Mouse (Mus musculus): ENCODE data around the gene Polrmt. TPM values are rescaled to one million over a fixed set of nuclear protein-coding genes. Genes with fewer than 3 reads are reported as not detected.
"Not testable (repeated sequence)": the region's sequence is repeated elsewhere in the genome, so short reads cannot be mapped to it uniquely, and the experiment has no call there.

Polrmt gene
- total RNA-seq, 2 experiments from 2014 or later = 20.8 to 24.6 TPM

DNA sequence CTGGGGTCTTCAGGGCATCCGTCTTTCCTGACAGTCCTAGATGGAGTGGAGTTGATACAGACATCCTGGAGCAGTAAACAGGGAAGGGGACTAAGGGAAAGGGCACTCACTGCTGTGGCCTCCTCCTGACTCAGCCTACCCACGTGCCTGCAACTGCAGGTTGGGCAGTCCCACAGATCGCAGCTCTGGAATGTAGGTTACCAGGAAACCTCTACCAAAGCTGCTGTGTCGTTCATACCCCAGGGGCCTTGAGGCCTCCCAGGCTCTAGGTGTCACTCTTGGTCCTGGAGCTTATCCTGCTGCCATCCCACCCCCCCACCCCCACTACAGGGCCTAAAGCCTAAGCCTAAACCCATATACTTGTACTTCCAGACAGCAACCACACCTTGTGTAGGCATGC is 38.6 kb downstream of the Polrmt start:
- no peak for DNase-seq

DNA sequence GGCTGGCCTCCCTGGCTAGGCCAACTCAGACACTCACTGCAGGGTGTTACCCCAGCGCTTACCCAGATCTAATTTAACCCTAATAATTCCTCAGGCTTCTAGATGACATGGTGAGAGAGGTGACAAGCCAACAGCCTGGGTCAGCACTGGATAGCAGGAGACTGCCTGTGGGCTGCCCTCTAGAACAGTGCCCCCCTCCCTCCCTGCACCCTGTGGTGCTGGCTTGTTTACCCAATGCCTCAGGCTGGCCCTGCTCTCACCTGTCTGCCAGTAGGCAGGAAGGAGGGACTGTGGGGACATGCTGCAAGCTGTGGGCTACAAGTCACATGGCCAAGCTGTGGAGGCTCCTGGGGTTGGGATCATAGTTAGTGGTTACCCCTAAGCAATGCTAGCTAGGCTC is 39.2 kb downstream of the Polrmt start:
- DNase-seq = no peak

DNA sequence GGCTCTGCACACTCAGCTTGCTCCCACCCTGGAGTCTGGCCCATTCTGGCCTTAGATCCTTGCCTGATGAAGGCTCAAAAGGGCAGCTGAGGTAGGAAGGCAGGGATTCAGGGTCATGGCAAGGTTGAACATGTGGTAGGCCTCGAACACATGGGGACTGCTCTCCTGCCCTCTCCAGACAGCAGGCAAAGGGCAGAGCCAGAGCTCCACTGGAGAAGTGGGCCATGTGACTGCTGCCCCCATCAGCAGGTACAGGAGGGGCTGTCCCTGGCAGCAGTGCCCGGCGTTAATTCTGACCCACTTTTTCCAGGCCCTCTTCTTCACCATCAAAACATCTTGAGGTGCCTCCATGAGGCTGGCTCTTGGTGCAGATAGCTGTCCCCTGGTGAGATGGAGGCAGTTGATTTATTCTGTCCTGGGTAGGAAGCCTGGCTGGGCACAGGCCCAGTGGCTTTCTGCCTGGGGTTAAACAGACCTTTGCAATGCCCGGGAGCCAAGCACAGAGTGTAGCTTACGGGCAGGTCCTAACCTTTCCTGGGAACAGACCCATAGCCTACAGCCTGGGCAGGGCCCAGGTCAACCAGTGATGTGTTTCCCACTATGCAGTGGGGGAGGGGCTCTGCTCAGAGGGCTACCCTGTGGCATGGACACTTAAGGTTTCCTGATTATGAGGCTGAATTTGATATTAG is 39.8 kb downstream of the Polrmt start:
- no peak for DNase-seq

DNA sequence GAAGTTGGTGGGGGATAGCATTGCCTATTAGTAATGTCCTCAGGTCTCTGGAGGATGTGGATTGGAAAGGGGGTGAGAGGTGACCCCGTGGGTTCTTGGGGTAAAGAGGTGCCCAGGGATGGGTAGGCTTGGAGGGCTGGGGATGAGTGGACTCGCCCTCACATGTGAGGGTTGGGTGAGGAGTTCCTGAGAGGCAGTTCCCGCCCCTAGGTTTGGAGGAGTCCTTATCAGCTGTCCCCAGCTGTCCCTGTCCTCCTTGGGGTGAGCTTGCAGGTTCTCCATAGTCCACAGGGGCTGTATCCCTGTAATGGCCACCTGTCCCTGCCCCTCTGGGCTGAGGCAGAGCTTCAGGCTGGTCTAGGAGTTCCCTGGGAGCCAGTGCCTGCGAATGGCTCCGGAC is 40.4 kb downstream of the Polrmt start:
- no peak for DNase-seq

DNA sequence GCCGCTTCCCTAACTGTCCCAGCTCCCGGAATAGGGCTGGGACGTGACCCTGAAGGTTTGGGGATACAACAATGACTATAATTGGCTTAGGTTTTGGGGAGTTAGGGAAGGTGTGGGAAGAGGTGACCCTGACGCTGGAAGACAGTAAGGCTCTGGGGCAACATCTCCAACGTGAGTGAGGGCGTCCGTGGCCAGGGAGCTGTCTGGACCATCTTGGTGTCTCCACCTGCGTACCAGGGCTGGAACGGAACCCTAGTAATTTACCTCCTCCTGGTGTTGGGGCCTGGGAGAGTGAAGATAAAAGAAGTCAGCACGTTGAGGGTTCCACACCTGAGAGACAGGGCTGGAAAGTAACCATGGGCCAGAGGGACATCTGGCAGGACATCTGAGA is 41.4 kb downstream of the Polrmt start:
- DNase-seq = no peak

DNA sequence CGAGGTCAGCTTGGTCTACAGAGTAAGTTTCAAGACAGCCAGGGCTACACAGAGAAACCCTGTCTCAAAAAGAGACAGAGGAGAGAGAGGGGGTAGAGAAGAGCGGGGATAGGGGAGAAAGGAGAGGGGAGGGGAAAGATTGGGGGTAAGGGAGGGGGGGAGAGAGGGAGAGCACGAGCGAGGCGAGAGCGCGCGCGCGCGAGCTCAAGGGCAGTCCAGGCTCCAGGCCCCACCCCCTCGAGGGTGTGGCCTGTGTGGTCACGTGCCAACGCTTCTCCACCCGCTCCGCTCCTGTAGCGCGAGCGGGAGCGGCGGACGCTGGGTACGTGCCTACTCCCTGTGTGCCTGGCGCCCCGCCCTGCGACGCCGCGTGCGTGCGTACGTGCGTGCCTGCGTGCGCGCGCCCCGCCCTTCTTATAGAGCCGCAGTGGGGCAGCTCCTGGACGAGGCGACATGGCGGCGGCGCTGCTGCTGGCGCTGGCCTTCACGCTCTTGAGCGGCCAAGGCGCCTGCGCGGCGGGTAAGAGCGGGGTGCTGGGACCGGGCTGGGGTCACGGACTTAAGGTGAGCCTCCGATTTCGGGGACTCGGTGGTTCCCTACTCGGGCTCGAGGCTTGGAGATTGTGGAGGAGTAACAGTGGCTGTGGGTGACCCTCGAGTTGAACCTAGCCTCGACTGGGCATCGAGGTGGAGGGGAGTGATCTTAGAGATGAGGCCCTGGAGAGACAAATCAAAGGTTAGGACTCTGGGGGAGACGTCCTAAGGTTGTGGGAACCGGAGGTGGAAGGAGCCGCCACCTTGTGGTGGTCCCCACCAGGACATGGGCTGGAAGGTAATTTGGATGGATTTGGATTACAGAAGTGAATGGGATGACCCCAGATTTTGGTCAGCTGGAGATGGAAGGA is 42.1 kb downstream of the Polrmt start, which contains the start of gene Bsg:
Gene Bsg (plus strand): TSS at position 427 of the 905 bp plus-strand sequence.
- DNase-seq = peak; percentile 99

DNA sequence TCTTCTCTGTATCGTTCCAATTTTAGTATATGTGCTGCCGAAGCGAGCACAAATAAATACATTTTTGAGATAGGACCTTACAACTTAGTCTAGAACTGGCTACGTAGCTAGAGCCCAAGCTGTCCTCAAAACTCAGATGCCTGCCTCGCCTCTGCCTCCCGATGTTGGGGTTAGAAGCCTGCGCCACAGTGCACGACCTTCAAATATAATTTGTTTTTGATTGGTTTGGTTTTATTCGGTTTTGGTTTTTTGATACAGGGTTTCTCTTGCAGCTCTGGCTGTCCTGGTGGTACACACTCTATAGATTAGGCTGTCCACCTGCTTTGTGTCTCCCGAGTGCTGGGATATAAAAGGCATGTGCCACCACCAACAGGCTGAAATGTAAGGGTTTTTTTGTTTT is 42.8 kb downstream of the Polrmt start:
- no peak for DNase-seq

DNA sequence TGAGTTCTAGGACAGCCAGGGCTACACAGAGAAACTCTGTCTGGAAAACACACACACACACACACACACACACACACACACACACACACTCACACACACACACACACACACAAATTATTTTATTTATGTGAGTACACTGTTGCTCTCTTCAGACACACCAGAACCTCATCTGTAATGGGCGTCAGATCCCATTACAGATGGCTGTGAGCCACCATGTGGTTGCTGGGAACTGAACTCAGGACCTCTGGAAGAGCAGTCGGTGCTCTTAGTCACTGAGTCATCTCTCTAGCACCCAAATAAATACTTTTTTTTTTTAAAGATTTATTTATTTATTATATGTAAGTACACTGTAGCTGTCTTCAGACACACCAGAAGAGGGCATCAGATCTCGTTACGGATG is 43.4 kb downstream of the Polrmt start:
- DNase-seq = not testable (repeated sequence)

DNA sequence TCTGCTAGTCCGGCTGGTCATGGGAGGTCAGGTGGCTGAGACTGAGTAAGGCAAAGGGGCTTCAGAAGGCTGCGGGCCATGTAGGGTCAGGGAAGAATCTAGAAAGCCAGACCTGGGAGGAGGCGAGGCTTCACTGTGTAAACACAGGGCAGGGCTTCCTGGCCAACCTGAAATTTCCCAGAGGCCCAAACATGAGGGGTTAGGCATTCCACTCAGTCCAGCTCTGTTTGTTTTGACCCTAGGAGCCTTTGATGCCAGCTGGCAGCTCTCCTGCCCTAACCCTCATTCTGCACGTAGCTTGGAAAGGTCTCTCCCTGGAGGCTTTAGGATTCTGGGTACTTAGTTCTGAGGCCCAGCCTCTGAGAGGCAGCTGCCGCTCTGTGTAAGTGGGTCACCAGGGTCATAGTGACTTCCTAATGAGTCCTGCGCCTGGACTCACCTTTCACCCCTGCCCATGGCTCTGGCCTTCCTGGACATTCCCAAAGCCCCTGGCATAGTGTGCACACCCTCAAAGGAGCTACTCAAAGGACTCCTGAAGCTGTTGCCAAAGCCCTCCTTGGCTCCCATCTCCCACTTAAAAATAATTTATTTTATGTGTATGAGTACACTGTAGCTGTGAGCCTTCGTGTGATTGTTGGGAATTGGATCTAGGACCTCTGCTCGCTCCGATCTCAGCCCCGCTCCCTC is 44.8 kb downstream of the Polrmt start:
- DNase-seq = no peak

DNA sequence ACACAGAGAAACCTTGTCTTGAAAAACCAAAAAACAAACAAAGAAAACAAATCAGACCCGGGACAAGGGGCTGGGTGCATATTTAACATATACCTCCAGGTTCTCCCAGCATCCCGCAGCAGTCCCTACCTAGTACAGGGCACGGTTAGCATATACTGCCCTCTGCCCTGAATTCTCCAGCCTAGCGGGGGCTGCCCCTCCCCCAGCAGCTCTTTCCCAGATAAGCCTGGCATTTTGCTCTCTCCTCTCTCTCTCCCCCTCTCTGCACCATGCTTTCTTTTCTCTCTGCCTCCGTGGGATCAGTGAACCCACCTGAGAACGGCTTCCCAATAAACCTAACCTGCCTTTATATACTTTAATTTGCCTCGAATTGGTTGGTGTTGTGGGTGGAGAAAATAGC is 45.7 kb downstream of the Polrmt start:
- no peak for DNase-seq

DNA sequence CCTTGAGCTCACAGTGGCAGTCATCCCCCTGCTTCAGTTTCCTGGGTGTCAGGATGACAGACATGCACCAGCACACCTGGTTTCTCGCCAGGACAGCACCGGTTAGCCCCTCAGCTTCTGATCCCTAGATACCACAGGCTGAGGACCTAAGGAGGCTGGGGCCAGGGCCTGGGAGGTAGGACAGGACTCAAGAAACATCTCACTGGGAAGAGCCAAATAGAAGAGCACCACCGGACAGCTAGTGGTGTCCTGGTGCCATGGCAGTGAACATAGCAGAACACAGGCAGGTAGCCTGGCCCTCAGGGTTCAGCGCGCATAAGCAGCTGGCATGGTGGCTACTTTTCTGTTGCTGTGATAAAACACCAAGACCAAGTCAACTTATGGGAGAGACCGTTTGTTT is 47.9 kb downstream of the Polrmt start:
- DNase-seq = no peak

DNA sequence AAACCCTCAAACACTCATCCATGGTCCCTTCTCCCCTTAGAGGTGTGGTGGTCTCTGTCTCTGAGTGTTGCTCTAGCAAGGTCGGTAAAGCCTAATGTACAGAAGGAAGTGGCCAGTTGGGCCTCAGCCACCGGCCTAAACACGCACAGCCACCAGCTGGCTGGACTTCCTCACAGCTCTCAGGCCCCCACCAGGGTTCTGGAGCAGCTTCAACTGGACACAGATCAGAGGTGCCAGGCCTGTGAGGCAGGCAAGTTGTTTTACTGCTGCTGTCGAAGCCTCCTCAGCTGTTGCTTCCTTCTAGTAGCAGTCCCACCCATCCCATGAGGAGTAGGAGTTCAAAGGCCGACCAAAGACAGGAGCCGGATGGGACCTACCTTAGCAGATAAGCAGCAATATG is 48.5 kb downstream of the Polrmt start:
- no peak for DNase-seq

DNA sequence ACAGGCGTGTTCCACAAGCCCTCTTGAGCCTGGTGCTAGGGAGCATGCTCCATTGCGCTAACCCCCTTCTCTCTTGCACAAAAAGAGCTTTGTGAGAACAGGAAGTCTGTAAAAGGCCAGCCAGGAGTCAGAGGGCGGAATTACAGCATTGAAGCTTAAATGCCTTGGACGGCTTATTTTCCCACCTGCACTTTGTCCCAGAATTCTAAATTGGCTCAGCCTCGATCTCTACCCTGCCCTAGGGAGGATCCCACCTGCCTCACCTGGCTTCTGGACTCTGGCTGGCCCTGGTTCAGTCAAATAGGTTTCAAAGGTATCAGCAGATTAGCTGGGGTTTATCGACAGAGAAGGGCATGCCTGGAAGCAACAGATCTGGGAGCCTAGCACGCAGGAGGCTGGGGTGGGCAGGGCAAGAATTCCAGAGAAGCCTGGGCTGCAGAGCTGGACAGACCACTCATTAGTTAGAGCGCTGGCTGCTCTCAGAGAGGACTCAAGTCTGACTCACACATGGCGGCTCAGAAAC is 50.2 kb downstream of the Polrmt start:
- no peak for DNase-seq

DNA sequence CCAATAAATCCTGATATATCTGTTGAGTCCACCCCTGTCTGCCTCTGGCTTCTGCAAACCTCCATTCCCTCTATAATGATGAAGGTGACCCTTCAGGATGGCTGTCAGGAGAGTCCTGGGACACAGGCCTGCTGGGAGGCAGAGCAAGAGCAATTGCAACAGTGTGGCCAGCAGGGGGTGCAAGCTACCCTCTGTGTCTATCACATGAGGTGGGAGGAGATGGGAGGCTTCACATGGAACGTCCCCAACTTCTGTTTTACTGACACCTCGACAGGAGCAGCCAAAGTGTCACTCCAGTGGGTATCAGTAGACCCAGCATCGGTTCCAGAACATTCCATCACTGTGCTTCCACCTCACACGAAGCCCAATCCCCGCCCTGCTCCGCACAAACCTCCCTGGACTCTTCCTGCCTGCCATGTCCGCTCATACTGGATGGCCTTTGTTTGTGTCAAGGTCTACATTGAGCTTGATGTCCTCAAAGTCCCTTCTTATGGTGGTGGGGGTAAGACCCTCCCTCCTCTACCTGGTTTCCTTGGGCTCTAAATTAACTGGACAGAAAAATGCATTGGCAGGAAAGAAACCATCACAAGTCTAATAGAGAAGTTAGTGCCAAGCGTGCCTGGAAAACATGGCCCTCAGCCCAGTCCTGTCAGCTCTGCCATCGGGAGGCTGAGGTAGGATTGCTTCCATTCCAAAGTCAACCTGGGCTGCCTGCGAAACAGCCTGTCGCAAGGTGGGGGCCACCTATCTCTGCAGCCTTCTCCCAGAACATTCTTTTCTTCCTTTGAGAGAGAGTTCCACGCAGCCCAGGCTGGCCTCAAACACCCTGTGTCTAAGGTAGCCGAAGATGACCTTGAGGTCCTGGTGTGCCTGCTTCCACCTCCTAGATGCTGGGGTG is 50.9 kb downstream of the Polrmt start:
- DNase-seq = peak; percentile 83

DNA sequence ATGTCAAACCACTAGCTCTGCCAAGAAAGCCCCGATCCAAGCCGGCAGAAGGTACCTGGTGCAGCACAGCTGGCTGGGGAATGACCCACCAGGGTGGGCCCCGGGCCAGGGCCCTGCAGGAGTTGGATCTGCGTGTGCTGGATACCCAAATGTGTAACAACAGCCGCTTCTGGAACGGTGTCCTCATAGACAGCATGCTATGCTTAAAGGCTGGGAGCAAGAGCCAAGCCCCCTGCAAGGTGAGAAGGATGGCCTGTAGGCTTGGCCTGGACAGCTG is 52.1 kb downstream of the Polrmt start:
- no peak for DNase-seq

DNA sequence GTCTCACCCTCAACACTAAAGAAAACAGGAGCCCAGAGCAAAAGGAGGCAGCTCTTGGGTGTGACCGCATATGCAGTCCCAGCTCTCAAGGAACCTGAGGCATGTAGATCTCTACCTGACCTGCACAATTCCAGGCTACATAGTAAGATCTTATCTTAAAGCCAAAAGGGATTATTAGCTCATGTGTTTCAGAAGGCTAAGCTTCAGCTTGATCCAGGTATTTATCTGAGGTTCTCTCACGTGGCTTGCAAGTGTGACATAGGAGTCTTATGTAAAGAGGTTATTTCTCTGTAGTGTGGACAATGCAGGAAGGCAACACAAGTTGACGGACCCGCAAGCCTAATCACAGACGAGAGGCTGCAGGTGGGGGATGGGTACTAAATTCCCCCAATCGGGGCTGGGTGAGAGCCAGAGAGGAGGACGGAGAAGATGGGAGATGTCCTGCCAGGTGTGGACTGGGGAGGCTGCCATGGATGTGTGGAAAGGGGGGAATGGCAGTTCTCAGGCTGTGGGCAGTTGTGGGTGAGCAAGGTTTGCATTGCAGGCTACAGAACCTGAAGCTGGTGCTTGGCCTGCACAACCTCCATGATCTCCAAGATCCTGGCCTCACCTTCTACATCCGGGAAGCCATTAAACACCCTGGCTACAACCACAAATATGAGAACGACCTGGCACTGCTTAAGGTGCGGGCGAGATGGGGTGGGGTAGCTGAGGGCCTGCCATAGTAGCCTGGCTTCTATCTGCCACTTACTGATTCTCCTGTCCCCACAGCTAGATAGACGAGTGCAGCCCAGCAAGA is 52.6 kb downstream of the Polrmt start:
- peak; percentile 3 for DNase-seq

DNA sequence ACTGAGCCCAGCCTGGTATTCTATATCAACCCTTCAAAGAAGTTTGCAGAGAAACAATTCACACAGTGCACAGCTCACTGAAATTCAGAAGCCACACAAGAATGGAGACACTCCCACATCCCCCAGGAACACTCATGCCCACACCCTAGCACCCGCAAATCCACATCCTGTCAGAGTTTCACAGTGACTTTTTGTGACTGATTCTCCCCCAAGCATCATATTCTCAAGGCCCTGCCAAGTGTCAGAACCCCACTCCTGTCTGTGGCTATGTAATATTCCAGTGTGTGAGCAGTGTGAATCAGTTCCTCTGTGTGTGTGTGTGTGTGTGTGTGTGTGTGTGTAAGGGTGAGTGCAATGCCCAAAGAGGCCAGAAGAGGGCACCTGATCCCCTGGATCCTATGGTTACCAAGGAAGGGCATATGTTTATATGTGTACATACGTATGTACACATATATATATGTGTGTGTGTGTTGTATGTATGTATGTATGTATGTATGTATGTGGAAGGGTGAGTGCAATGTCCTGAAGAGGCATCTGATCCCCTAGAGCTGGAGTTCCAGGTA is 54.3 kb downstream of the Polrmt start:
- no peak for DNase-seq

DNA sequence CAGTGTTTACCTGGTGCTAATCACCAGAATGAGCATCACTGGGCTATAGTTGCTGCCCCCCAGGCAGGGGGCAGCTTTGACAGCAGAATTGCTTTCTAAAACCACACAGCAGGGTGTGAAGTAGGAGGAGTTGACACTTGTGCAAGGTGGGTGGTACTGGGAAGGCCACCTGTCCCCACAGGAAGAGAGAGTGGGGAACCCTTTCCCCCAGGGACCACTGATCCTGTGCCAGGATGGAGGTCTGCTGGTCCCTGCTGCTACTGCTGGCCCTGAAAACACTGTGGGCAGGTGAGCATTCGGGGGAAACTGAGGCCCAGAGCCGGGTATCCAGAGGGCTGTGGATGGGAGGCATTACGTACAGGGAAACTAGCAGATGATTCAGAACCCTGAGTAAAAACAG is 57.2 kb downstream of the Polrmt start:
- peak; percentile 6 for DNase-seq

DNA sequence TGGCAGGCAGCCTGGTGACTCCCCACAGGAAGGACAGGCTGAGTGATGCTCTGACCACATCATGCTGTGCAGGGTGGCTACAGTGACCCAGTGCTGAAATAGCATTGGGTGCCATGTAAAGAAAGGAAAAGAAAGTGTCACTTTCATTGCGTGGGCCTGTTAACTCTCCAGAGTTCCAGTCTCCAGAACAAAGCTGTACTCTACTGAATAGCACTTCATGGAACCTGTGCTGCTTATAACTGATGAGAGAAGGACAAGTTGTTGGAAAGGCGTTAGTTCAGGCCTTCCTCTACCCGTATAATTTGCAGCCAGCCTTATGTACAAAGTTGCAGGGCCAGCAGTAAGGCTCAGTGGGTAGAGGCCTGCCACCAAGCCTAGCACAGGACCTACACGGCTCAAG is 57.7 kb downstream of the Polrmt start, which contains the start of gene Gzmm:
Gene Gzmm (plus strand): TSS at position 301 of the 400 bp plus-strand sequence.
- DNase-seq = no peak

DNA sequence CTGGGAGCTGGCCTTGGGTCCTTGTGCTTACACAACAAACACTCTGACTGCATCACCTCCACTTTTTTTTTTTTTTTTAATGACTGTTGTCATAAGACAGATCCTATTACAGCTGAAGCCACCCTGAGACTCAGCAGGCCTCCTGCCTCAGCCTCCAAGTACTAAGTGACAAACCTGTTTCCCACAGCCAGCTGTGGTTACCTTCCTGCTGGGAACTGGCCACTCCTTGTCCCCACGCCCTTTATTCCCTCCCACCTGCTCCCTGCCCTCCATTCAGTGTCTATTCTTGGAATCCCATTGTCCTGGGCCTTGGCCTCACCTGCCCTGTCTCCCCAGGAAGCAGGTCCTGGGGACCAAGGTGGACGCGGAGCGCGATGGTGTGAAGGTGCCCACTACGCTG is 58.9 kb downstream of the Polrmt start:
- no peak for DNase-seq

DNA sequence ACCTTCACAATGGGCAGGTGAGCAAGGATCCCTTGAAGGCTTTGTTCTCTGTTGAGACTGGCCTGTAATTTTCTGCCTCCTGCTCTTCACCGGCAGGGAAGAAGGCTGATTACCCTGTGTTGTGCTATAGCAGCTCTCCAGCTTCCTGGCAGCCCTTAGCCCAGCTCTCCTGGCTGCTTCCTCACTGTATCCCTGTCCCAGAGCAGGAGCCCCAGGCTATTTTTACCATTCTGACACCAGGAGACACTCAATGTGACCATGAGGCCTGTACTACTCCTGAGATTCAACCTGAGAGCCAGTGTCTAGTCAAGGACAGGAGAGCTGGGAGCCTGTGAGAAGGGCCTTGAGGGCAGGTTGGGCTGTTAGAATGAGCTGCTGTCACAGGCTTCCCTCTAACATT is 59.7 kb downstream of the Polrmt start:
- no peak for DNase-seq
